Mouse (Mus musculus) mouse embryonic stem cell (cell line): ENCODE data around the gene Chchd4.
"Not testable (repeated sequence)": the region's sequence is repeated elsewhere in the genome, so short reads cannot be mapped to it uniquely, and the experiment has no call there.

Source experiments
- in situ Hi-C, 2 experiments: fragments of 300-500 bp; cut with MboI; formaldehyde crosslinking; loops; 1 replicate in 1 of 2; 3 replicates in 1 of 2; pipeline ENCODE4 v1.14.3; 2019 to 2020; ENCODE audit warnings: low sequenced_read_pairs in 2 of 2, low pct_unique_long_range_greater_than_20kb in 1 of 2, mixed read lengths in 1 of 2; ENCODE audit not compliant: unreplicated experiment in 1 of 2

Chchd4 gene

GRCm38 (mm10) chr6:91483371-91483770 lies 10.0 kb upstream of the Chchd4 start:
- in situ Hi-C loops = no loop called here

GRCm38 (mm10) chr6:91476541-91476940 lies 3.2 kb upstream of the Chchd4 start:
- in situ Hi-C loops = no loop called here

GRCm38 (mm10) chr6:91474441-91475190 lies 1.3 kb upstream of the Chchd4 start:
- in situ Hi-C loops = no loop called here

GRCm38 (mm10) chr6:91473805-91474440 lies 577 bp upstream of the Chchd4 start:
- in situ Hi-C loops = no loop called here

GRCm38 (mm10) chr6:91472319-91472718 lies 1.0 kb downstream of the Chchd4 start:
- in situ Hi-C loops = no loop called here

GRCm38 (mm10) chr6:91471427-91471826 lies 1.9 kb downstream of the Chchd4 start:
- in situ Hi-C loops = not testable (repeated sequence)

- in situ Hi-C loops = no loop called here
These were observed 2.6 kb downstream of the Chchd4 start for GRCm38 (mm10) chr6:91470712-91471111.

- in situ Hi-C loops = no loop called here
These were observed 6.2 kb downstream of the Chchd4 start for GRCm38 (mm10) chr6:91467106-91467505.

- in situ Hi-C loops = no loop called here
These were observed 7.6 kb downstream of the Chchd4 start for GRCm38 (mm10) chr6:91465756-91466155.

GRCm38 (mm10) chr6:91459471-91459870 lies 13.9 kb downstream of the Chchd4 start:
- in situ Hi-C loops = no loop called here

- in situ Hi-C loops = no loop called here
These were observed 18.8 kb downstream of the Chchd4 start for GRCm38 (mm10) chr6:91454546-91454945.

- in situ Hi-C loops = no loop called here
These were observed 21.3 kb downstream of the Chchd4 start for GRCm38 (mm10) chr6:91452056-91452455.

- in situ Hi-C loops = no loop called here
These were observed 23.7 kb downstream of the Chchd4 start for GRCm38 (mm10) chr6:91449472-91450225.

GRCm38 (mm10) chr6:91445316-91445715 lies 28.0 kb downstream of the Chchd4 start:
- in situ Hi-C loops = no loop called here

- in situ Hi-C loops = no loop called here
These were observed 32.1 kb downstream of the Chchd4 start for GRCm38 (mm10) chr6:91441145-91441662.

- in situ Hi-C loops = no loop called here
These were observed 32.7 kb downstream of the Chchd4 start for GRCm38 (mm10) chr6:91440474-91441144.

- in situ Hi-C loops = no loop called here
These were observed 49.2 kb downstream of the Chchd4 start for GRCm38 (mm10) chr6:91424151-91424550.

GRCm38 (mm10) chr6:91421629-91422028 lies 51.7 kb downstream of the Chchd4 start:
- in situ Hi-C loops = no loop called here
